Mouse (Mus musculus): Measurements from ENCODE around the gene Nudc.

DNA sequence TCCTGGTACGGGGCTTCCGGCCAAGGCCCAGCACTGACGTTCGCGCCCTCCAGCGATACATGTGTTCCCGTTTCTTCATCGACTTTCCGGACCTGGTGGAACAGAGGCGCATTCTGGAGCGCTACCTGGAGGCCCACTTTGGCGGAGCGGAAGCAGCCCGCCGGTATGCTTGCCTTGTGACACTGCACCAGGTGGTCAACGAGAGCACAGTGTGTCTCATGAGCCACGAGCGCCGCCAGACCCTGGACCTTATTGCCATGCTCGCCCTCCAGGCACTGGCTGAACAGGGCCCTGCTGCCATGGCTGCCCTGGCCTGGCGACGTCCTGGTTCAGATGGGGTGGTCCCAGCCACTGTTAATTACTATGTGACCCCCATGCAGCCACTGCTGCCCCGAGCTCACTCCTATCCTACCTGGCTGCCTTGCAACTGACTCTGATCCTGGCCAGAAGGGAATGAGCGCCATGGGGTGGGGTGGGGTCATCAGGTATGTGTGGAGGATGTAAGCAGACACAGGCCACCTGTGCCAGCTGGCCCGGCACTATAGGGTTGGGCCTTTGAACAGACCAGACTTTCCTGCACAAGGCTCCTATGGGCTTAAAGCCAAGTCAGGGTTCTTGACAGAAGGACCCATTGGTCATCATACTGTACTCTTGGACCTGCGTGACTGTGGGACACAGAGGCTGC lies 59.0 kb downstream of the Nudc start:
- TF ChIP-seq EP300 (optimal IDR thresholded peaks at IDR 0.05) (no peak), CTCF (IDR thresholded peaks at IDR 0.05; ENCODE audit: low read depth) (no peak)

Data from stomach, postnatal 0 days (tissue).